Comparison of ENCODE assay signal across 8 mouse cellular contexts in the genomic region with DNA sequence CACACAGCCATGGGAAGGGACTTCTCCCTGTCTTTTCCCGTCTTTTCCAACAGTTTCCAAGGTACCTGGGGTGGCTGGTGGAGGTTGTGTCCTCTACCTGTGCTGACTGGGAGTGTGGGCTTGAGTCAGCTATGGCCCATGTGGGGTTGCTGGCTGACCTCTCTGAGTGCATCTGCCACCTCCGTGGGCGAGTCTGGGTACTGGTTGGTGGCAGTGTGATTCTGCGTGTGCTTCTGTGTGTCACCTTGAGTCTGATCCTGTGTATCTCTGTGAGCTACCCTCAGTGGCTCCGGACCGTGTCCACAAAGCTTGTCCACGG. TPM values are rescaled to one million over a fixed set of nuclear protein-coding genes. Genes with fewer than 3 reads are reported as not detected.
DNase-seq lines count a peak whose midpoint lies in the region; ATAC-seq lines count a peak whose summit lies in the region.

No protein-coding gene starts in this region.

- peak overlapping the region; percentile 85 for H3K4me2 ChIP-seq in heart, embryonic 14.5 days (ENCODE audit: low read length)
- peak overlapping the region; percentile 89 for H3K4me2 ChIP-seq in embryonic facial prominence, embryonic 12.5 days (replicated peaks)
- H3K4me2 ChIP-seq in hindbrain, embryonic 16.5 days (ENCODE audit: low read length): peak overlapping the region; percentile 96
- H3K4me2 ChIP-seq in midbrain, embryonic 16.5 days (ENCODE audit: low read length): peak overlapping the region; percentile 91

- peaks cover 14 to 21% of the 10 kb centered on the region in 2 experiments for H3K4me1 ChIP-seq in heart, embryonic 14.5 days (ENCODE audit: control insufficient read depth in 2 of 2, insufficient read depth in 2 of 2, low read length in 2 of 2)
- peaks cover 25% of the 10 kb centered on the region for H3K4me1 ChIP-seq in embryonic facial prominence, embryonic 12.5 days
- H3K4me1 ChIP-seq in hindbrain, embryonic 16.5 days (ENCODE audit: control insufficient read depth, insufficient read depth, low read depth, low read length): peaks cover 35% of the 10 kb centered on the region
- peaks cover 37% of the 10 kb centered on the region for H3K4me1 ChIP-seq in midbrain, embryonic 16.5 days (ENCODE audit: control insufficient read depth, insufficient read depth, low read length)

- no peak for ATAC-seq in heart, embryonic 14.5 days (ENCODE audit: insufficient number of reproducible peaks, insufficient read depth, low FRiP score, low read depth)
- ATAC-seq in embryonic facial prominence, embryonic 12.5 days (ENCODE audit: insufficient number of reproducible peaks, insufficient read depth, low FRiP score, low TSS enrichment): no peak
- no peak for ATAC-seq in hindbrain, embryonic 16.5 days
- ATAC-seq in midbrain, embryonic 16.5 days: no peak

- intact Hi-C loops in heart, postnatal 25 days (cut with DNase I): no loop called here

- no peaks in the 10 kb centered on the region for H3K27me3 ChIP-seq in heart, embryonic 14.5 days (ENCODE audit: control insufficient read depth, insufficient read depth, low read length)
- H3K27me3 ChIP-seq in embryonic facial prominence, embryonic 12.5 days: no peaks in the 10 kb centered on the region
- no peaks in the 10 kb centered on the region for H3K27me3 ChIP-seq in hindbrain, embryonic 16.5 days (replicated peaks; ENCODE audit: control insufficient read depth, insufficient read depth, low read length)
- no peaks in the 10 kb centered on the region for H3K27me3 ChIP-seq in midbrain, embryonic 16.5 days (ENCODE audit: control insufficient read depth, insufficient read depth, low read depth, low read length)

- peak overlapping the region; percentile 87 for H3K9ac ChIP-seq in heart, embryonic 14.5 days (ENCODE audit: low read length)
- H3K9ac ChIP-seq in embryonic facial prominence, embryonic 12.5 days: peak overlapping the region; percentile 89
- H3K9ac ChIP-seq in hindbrain, embryonic 16.5 days (ENCODE audit: low read depth, low read length): peak overlapping the region; percentile 97
- peak overlapping the region; percentile 94 for H3K9ac ChIP-seq in midbrain, embryonic 16.5 days (ENCODE audit: low read depth, low read length)

- DNase-seq in heart, postnatal 25 days (ENCODE audit: low spot score): no peak
- no peak for DNase-seq in thymus, adult 18-20 months
- DNase-seq in adrenal gland, postnatal 10 days: no peak
- DNase-seq in layer of hippocampus, adult 9-11 months: no peak

- no peaks in the 10 kb centered on the region for H3K9me3 ChIP-seq in heart, embryonic 14.5 days (ENCODE audit: control insufficient read depth, low read length)
- no peaks in the 10 kb centered on the region for H3K9me3 ChIP-seq in embryonic facial prominence, embryonic 12.5 days
- H3K9me3 ChIP-seq in hindbrain, embryonic 16.5 days (ENCODE audit: control insufficient read depth, low read length): no peaks in the 10 kb centered on the region
- no peaks in the 10 kb centered on the region for H3K9me3 ChIP-seq in midbrain, embryonic 16.5 days (replicated peaks; ENCODE audit: control insufficient read depth, low read length, poor library complexity, severe bottlenecking)

- H3K36me3 ChIP-seq in heart, embryonic 14.5 days (ENCODE audit: control insufficient read depth, insufficient read depth, low read length): 0 out of 2 replicates have a peak, but pooled peaks cover 4% of the 10 kb centered on the region
- H3K36me3 ChIP-seq in embryonic facial prominence, embryonic 12.5 days: no peaks in the 10 kb centered on the region
- no peaks in the 10 kb centered on the region for H3K36me3 ChIP-seq in hindbrain, embryonic 16.5 days (ENCODE audit: control insufficient read depth, insufficient read depth, low read length)
- no peaks in the 10 kb centered on the region for H3K36me3 ChIP-seq in midbrain, embryonic 16.5 days (ENCODE audit: control insufficient read depth, insufficient read depth, low read length)

- WGBS in heart, embryonic 14.5 days: 46% methylated on average over 7 of the region's 7 CpGs
- 77% methylated on average over 7 of the region's 7 CpGs for WGBS in embryonic facial prominence, embryonic 12.5 days
- WGBS in hindbrain, embryonic 16.5 days: 80% methylated on average over 7 of the region's 7 CpGs
- 78% methylated on average over 7 of the region's 7 CpGs for WGBS in midbrain, embryonic 16.5 days

- H3K27ac ChIP-seq in heart, embryonic 14.5 days (replicated peaks in 1 of 2; ENCODE audit: control insufficient read depth in 1 of 2, insufficient read depth in 1 of 2, low read depth in 2 of 2, low read length in 2 of 2): 0 out of 4 replicates have a peak overlapping the region, but pooled peaks of 1 of the 2 experiments have one; percentile 17
- H3K27ac ChIP-seq in embryonic facial prominence, embryonic 12.5 days: no peak overlapping the region
- no peak overlapping the region for H3K27ac ChIP-seq in hindbrain, embryonic 16.5 days (ENCODE audit: low read depth, low read length)
- no peak overlapping the region for H3K27ac ChIP-seq in midbrain, embryonic 16.5 days (ENCODE audit: low read length)

- peak overlapping the region; percentile 88 to 89 for H3K4me3 ChIP-seq in heart, embryonic 14.5 days (ENCODE audit: control insufficient read depth in 1 of 2, insufficient read depth in 1 of 2, low read depth in 1 of 2, low read length in 2 of 2)
- peak overlapping the region; percentile 78 for H3K4me3 ChIP-seq in embryonic facial prominence, embryonic 12.5 days
- H3K4me3 ChIP-seq in hindbrain, embryonic 16.5 days (ENCODE audit: low read length): peak overlapping the region; percentile 90
- peak overlapping the region; percentile 79 for H3K4me3 ChIP-seq in midbrain, embryonic 16.5 days (ENCODE audit: low read depth, low read length)

RNA-seq across cellular contexts. Expression of a gene that starts 1.6 kb away (rescaled TPM):
- polyA plus RNA-seq in heart, embryonic 14.5 days (2014; fragmentation: Nextera tagmentation; extraction: Ambion mirVana): 21.8 and 22.9 TPM in 2 replicates
- total RNA-seq in heart, postnatal 25 days (2021): 10 to 100 TPM; 31.6 to 33.1 TPM
- 33.1 and 35.2 TPM in 2 replicates for polyA plus RNA-seq in embryonic facial prominence, embryonic 12.5 days (2016; fragmentation: Nextera tagmentation; extraction: Ambion mirVana)
- 42.9 and 52.0 TPM in 2 replicates for polyA plus RNA-seq in hindbrain, embryonic 16.5 days (2015; fragmentation: Nextera tagmentation; extraction: Ambion mirVana)
- 48.1 and 51.3 TPM in 2 replicates for polyA plus RNA-seq in midbrain, embryonic 16.5 days (2015; fragmentation: Nextera tagmentation; extraction: Ambion mirVana)
- total RNA-seq in adrenal gland, postnatal 10 days (2021): 10 to 100 TPM; 28.8 to 30.4 TPM

RNA-seq across cellular contexts. Expression of a gene that starts 11.4 kb away (rescaled TPM):
- 12.7 and 14.3 TPM in 2 replicates for polyA plus RNA-seq in heart, embryonic 14.5 days (2014; fragmentation: Nextera tagmentation; extraction: Ambion mirVana)
- 1 to 10 TPM; 5.8 to 6.4 TPM for total RNA-seq in heart, postnatal 25 days (2021)
- polyA plus RNA-seq in embryonic facial prominence, embryonic 12.5 days (2016; fragmentation: Nextera tagmentation; extraction: Ambion mirVana): 21.2 and 22.8 TPM in 2 replicates
- 12.2 TPM in 2 replicates for polyA plus RNA-seq in hindbrain, embryonic 16.5 days (2015; fragmentation: Nextera tagmentation; extraction: Ambion mirVana)
- polyA plus RNA-seq in midbrain, embryonic 16.5 days (2015; fragmentation: Nextera tagmentation; extraction: Ambion mirVana): 10.7 and 12.7 TPM in 2 replicates
- total RNA-seq in adrenal gland, postnatal 10 days (2021): 10 to 100 TPM; 10.2 to 16.1 TPM
